Mouse (Mus musculus) neural tube, embryonic 11.5 days (tissue): ENCODE results near the gene H2-M5. TPM values are rescaled to one million over a fixed set of nuclear protein-coding genes. Genes with fewer than 3 reads are reported as not detected.
"Not testable (repeated sequence)": the region's sequence is repeated elsewhere in the genome, so short reads cannot be mapped to it uniquely, and the experiment has no call there.

ENCODE experiments used
- ATAC-seq: fragments of 200-750 bp; cut with Nextera tagmentation; 2 replicates; pipeline ENCODE4 v1.8.0; 2017; ENCODE audit warnings: moderate number of reproducible peaks, mild to moderate bottlenecking, moderate TSS enrichment, moderate library complexity; ENCODE audit not compliant: insufficient read depth, low FRiP score, low TSS enrichment
- DNase-seq: peaks from one replicate; pipeline ENCODE4 v3.0.0-alpha.2; 2015; ENCODE audit warnings: low spot score
- H3K27ac ChIP-seq: fragments of 300-500 bp; sonication (generic); 2 replicates; pipeline ENCODE4 v1.5.1; 2014; ENCODE audit warnings: low read depth, mild to moderate bottlenecking, low read length
- H3K27me3 ChIP-seq: fragments of 300-500 bp; sonication (generic); 2 replicates; pipeline ENCODE4 v1.6.1; 2014; ENCODE audit warnings: mild to moderate bottlenecking, low read length, mixed read lengths; ENCODE audit not compliant: control insufficient read depth, insufficient read depth
- H3K36me3 ChIP-seq: fragments of 300-500 bp; sonication (generic); 2 replicates; pipeline ENCODE4 v1.6.1; 2014; ENCODE audit warnings: mild to moderate bottlenecking, low read length, moderate library complexity, mixed read lengths; ENCODE audit not compliant: control insufficient read depth, insufficient read depth
- H3K4me1 ChIP-seq: fragments of 300-500 bp; sonication (generic); 2 replicates; pipeline ENCODE4 v1.6.1; 2014; ENCODE audit warnings: low read length, mixed read lengths; ENCODE audit not compliant: control insufficient read depth, insufficient read depth
- H3K4me2 ChIP-seq: fragments of 300-500 bp; sonication (generic); 2 replicates; pipeline ENCODE4 v1.6.1; 2014; ENCODE audit warnings: low read depth, mild to moderate bottlenecking, moderate library complexity
- H3K4me3 ChIP-seq: fragments of 300-500 bp; sonication (generic); 2 replicates; pipeline ENCODE4 v1.5.1; 2014; ENCODE audit warnings: low read depth, low read length
- H3K9ac ChIP-seq: fragments of 300-500 bp; sonication (generic); 2 replicates; pipeline ENCODE4 v1.6.1; 2014; ENCODE audit warnings: mild to moderate bottlenecking, low read length
- H3K9me3 ChIP-seq: fragments of 300-500 bp; sonication (generic); 2 replicates; pipeline ENCODE4 v1.6.1; 2016; ENCODE audit warnings: low read length; ENCODE audit not compliant: control insufficient read depth
- WGBS: fragments of 180-500 bp; shearing (Covaris S2); extraction: QIAGEN DNeasy Blood & Tissue Kit; methylation state at CpG from one replicate; pipeline ENCODE4 v1.1.7; 2014; 5-methylcytosine and 5-hydroxymethylcytosine counted together
- polyA plus RNA-seq: library from polyadenylated mRNA; unstranded; fragments of >200 nt; fragmentation: Nextera tagmentation; extraction: Ambion mirVana; gene quantifications from 2 replicates; pipeline ENCODE4 v1.2.1, GENCODE M21; 2014

The H2-M5 gene
- polyA plus RNA-seq, 1 experiment from 2014 or later, result 1.1 TPM

DNA sequence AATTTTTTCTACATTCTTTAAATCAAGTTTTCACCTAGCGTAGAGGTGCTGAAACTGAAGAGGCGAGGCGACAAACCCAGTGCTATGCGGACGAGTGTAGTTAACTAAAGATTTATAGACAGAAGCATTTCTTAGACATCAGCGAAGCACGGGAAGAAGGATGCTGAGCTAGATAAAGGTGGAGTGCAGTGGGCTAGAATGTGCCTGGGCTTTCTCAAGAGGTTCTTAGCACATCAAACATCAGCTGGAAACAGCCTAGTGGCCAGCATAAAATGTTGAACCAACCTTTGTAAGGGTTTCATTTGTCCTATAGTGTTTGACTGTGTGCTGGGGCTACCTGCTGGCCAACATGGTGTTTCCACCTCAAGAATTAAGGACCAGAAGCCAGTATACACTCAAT is 11.5 kb upstream of the H2-M5 start, which contains the start of gene Zfp57:
TSS of gene Zfp57 (plus strand) at position 301 of the 400 bp plus-strand sequence.
- H3K27me3 ChIP-seq, result no peaks in the 10 kb centered on the region

DNA sequence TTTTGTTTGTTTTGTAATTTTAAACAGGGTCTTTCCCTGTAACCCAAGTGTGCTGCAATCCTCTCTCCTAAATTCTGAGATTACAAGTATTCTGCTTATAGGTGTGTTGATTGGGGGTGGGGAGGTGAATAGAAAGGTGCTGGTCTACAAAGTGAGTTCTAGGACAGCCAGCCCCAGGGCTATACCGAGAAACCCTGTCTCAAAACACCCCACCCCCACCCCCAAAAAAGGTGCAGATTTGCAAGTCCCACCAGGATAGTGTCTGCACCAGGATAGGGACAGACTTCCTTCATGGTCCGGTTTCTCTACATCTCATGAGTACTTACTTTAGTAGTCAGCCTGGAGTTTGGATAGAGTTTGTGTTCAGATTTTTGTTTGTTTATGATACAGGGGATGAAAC is 9.1 kb upstream of the H2-M5 start:
- Histone ChIP-seq H3K4me3 (no peak overlapping the region), H3K27ac (no peak overlapping the region), H3K9ac (no peak overlapping the region), H3K4me2 (no peak overlapping the region), H3K36me3 (no peaks in the 10 kb centered on the region), H3K4me1 (no peaks in the 10 kb centered on the region), H3K27me3 (no peaks in the 10 kb centered on the region), H3K9me3 (no peaks in the 10 kb centered on the region)
- no peak for DNase-seq
- no peak for ATAC-seq
- 84% methylated on average over 2 of the region's 2 CpGs for WGBS

More for the DNA sequence above, 11.5 kb upstream of the H2-M5 start, which contains the start of gene Zfp57:
- Histone ChIP-seq H3K9me3 (no peaks in the 10 kb centered on the region), H3K36me3 (no peaks in the 10 kb centered on the region), H3K27ac (no peak within 1 kb of the TSS), H3K4me2 (peak within 1 kb of the TSS; percentile 79; the same call in 1 of the 2 replicates), H3K4me1 (0 out of 2 replicates have a peak, but pooled peaks cover 4% of the 10 kb centered on the region), H3K4me3 (peak within 1 kb of the TSS; percentile 74; the same call in 1 of the 2 replicates), H3K9ac (no peak within 1 kb of the TSS)
- DNase-seq, result no peak
- ATAC-seq, result no peak
- 95% methylated on average over 7 of the region's 7 CpGs for WGBS

DNA sequence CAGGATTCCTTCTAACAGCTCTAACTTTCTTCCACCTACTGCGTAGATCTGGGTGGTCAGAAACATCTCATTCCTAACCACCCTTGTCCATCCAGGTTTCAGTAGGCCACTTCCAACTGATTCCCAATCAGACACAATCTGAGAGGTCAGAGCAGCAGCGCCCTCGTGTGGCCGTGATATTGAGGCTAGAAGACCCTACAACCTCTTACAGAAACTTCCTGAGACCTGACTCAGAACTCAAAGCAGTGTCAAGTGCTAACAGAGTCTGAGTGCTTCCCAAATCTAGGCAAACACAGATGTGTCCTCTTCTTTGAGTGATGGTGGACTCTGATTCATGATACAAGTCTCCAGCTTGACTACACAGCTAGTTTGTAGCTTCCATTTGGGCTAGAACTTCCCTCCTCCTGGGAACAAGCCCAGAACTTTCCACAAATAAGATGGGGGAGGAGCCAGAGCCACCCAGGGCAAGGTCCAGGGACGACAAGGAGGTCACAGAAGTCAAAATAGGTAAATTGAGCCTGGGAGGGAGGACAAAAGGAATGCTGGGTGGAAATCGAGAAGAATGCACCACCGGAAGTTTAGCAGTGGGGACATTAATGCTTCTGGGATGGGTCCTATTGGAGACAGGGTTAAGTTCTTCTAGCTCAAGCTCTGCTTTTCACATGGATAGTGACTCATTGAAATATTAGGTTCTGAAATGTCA is 7.8 kb upstream of the H2-M5 start:
- Histone ChIP-seq H3K27ac (no peak overlapping the region), H3K4me3 (no peak overlapping the region), H3K9ac (no peak overlapping the region), H3K9me3 (no peaks in the 10 kb centered on the region), H3K4me2 (no peak overlapping the region), H3K27me3 (no peaks in the 10 kb centered on the region), H3K4me1 (no peaks in the 10 kb centered on the region), H3K36me3 (no peaks in the 10 kb centered on the region)
- 30% methylated on average over 7 of the region's 7 CpGs for WGBS
- DNase-seq (peak; percentile 84), ATAC-seq (no peak; the same call in 1 of the 2 replicates)

DNA sequence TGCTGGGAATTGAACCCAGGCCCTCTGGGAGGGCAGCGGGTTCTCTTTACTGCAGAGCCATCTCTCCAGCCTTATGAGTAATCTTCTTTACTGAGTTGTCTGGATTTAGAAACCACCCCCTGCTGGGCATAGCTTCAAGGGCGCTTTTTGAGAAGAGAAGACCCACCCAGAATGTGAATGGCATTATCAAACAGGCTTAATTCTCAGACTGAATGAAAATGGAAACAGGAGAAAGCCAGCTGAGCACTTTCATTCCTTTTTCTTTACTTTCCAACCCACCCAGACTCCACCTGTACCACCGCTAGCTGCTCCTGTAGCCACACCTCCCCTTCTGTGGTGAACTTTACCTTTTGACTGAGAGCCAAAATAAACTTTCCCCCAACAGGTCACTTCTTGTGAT is 6.1 kb upstream of the H2-M5 start:
- Histone ChIP-seq H3K27me3 (no peaks in the 10 kb centered on the region), H3K36me3 (no peaks in the 10 kb centered on the region), H3K9me3 (no peaks in the 10 kb centered on the region), H3K9ac (no peak overlapping the region), H3K4me1 (no peaks in the 10 kb centered on the region), H3K4me2 (no peak overlapping the region), H3K4me3 (no peak overlapping the region), H3K27ac (no peak overlapping the region)
- DNase-seq, result no peak
- no peak for ATAC-seq
- 72% methylated on average over 3 of the region's 3 CpGs for WGBS

DNA sequence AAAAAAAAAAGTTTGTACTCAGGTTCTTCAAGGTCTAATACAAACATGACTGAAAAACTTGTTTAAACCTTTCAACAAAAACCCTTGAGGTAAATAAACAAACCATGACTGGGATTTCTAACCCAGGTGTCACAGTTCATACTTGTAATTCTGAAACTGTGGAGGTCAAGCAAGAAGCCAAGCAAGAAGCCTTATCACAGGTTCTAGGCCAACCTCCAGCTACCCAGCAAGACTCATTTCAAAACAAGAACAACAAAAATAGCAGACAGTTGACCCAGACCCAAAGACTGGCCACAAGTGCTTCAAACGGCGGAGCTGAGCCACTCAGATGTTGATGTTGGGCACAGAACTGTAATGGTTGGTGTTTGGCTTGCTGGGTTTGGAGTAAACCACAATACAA is 5.2 kb upstream of the H2-M5 start:
- ATAC-seq (no peak), DNase-seq (no peak)
- no peaks in the 10 kb centered on the region for H3K4me1 ChIP-seq
- H3K36me3 ChIP-seq, result no peaks in the 10 kb centered on the region
- no peak overlapping the region for H3K4me3 ChIP-seq
- no peak overlapping the region for H3K9ac ChIP-seq
- WGBS, result 94% methylated on average over 2 of the region's 2 CpGs
- H3K4me2 ChIP-seq, result no peak overlapping the region
- peaks cover 1% of the 10 kb centered on the region for H3K27me3 ChIP-seq
- no peaks in the 10 kb centered on the region for H3K9me3 ChIP-seq
- H3K27ac ChIP-seq, result no peak overlapping the region

DNA sequence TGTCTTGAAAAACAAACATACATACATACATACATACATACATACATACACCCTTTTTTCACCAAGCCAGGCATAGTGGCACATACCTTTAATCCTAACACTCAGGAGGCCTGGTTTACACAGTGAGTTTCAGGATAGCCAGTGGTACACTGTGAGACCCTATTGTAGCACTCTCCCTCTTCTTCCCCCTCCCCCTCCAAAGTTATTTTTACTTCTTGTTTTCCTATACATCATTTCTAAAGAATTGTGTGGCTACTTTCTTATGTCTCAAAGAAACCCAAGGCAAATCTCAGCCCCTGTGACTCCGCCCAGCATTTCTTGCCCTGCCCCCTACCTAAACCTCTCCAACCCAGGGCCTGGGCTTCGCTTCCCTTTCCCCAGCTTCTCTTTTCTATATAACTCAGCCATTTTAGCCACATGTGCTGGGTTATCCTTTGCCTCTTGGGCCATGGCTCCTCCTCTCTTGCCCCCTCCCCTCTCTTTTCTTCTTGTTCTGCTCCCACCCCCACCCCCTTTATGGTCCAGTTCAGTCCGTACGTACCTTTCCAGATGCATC is 4.5 kb upstream of the H2-M5 start:
- Histone ChIP-seq H3K27ac (no peak overlapping the region), H3K4me1 (no peaks in the 10 kb centered on the region), H3K27me3 (peaks cover 6% of the 10 kb centered on the region), H3K4me3 (no peak overlapping the region), H3K9me3 (no peaks in the 10 kb centered on the region), H3K4me2 (no peak overlapping the region), H3K36me3 (no peaks in the 10 kb centered on the region), H3K9ac (no peak overlapping the region)
- 90% methylated on average over 4 of the region's 4 CpGs for WGBS
- DNase-seq (no peak), ATAC-seq (no peak)

DNA sequence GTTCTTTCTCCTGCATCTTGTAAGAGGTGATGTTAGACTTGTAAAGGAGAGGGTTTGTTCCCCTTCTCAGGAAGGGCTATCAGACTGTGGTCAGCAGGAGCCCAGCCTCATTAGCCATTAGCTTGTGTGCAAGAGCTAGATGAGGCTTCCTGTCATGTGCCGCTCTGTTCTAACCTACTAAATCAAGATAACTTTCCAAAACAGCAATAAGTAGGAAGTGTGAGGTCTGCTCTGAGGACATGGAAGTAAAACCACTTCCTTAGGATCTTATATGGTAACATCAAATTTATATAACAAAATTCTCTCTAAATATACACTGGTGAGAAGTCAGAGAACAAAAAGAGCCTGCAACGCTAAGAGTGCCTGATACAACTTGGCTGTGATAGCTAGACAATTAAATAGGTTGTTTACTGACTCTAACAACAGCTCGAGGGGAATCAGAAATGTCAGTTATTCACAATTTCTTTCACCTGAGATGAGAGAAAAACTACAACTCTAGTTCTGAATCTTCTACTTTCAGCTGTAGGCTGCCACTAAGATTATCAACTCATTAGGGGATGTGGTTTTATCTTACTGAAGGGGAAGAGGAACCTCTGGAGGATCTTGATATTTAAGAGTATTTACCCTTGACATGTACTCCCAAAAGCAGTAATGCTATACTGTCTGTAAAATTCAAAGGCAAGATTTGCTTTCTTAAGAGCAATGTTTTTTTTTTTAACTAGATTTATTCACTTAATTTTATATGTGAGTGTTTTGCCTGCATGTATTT is 3.2 kb upstream of the H2-M5 start:
- Histone ChIP-seq H3K27me3 (peaks cover 16% of the 10 kb centered on the region), H3K4me3 (no peak overlapping the region), H3K27ac (no peak overlapping the region), H3K9ac (no peak overlapping the region), H3K9me3 (no peaks in the 10 kb centered on the region), H3K4me1 (0 out of 2 replicates have a peak, but pooled peaks cover 3% of the 10 kb centered on the region), H3K4me2 (no peak overlapping the region), H3K36me3 (no peaks in the 10 kb centered on the region)
- DNase-seq (no peak), ATAC-seq (no peak)
- WGBS, result 73% methylated on average over 3 of the region's 3 CpGs

DNA sequence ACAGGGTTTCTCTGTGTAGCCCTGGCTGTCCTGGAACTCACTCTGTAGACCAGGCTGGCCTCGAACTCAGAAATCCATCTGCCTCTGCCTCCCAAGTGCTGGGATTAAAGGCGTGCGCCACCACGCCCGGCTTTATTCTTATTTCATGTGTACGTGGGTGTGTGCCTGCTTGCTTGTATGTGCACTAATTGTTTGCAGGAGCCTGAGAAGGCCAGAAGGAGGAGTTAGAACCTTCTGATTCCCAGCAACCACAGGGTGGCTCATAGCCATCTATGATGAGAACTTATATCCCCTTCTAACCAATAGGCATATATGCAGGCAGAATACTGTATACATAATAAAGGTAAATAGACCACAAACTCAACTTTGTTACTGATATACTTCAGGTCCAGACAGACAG is 1.3 kb upstream of the H2-M5 start:
- DNase-seq, H3K9ac ChIP-seq, H3K27ac ChIP-seq, H3K4me2 ChIP-seq, H3K4me1 ChIP-seq, H3K9me3 ChIP-seq, H3K4me3 ChIP-seq, ATAC-seq, H3K36me3 ChIP-seq: not testable (repeated sequence)
- 96% methylated on average over 5 of the region's 6 CpGs for WGBS
- peaks cover 16% of the 10 kb centered on the region for H3K27me3 ChIP-seq
